Mouse (Mus musculus): ENCODE measurements around the gene Limk1. TPM values are rescaled to one million over a fixed set of nuclear protein-coding genes. Genes with fewer than 3 reads are reported as not detected.
A peak's percentile ranks its signal among the peaks of the same experiment; 100 is the strongest.
"Not testable (repeated sequence)": the region's sequence is repeated elsewhere in the genome, so short reads cannot be mapped to it uniquely, and the experiment has no call there.

Limk1 gene
- polyA plus RNA-seq, 1 experiment from 2014 or later, result 5.9 TPM

- 4% methylated on average over 14 of the region's 14 CpGs for WGBS
- Histone ChIP-seq H3K9me3 (no peaks in the 10 kb centered on the region), H3K27ac (peak overlapping the region; percentile 74), H3K4me1 (peaks cover 40% of the 10 kb centered on the region), H3K4me3 (replicated peaks) (peak overlapping the region; percentile 28), H3K9ac (no peak overlapping the region; the same call in 1 of the 2 replicates), H3K27me3 (replicated peaks) (no peaks in the 10 kb centered on the region), H3K4me2 (peak overlapping the region; percentile 53), H3K36me3 (no peaks in the 10 kb centered on the region)
- ATAC-seq (ENCODE audit: insufficient read depth, low FRiP score, low read depth), result peak; percentile 81
Measured at GRCm38 (mm10) chr5:134675956-134676759, 12.2 kb downstream of the Limk1 start.

GRCm38 (mm10) chr5:134674977-134675376 lies 13.4 kb downstream of the Limk1 start:
- no peak overlapping the region for H3K27ac ChIP-seq
- H3K36me3 ChIP-seq, result no peaks in the 10 kb centered on the region
- no peaks in the 10 kb centered on the region for H3K27me3 ChIP-seq (replicated peaks)
- ATAC-seq (ENCODE audit: insufficient read depth, low FRiP score, low read depth), result no peak
- no peak overlapping the region for H3K4me3 ChIP-seq (replicated peaks)
- peaks cover 32% of the 10 kb centered on the region for H3K4me1 ChIP-seq
- 66% methylated on average over 5 of the region's 5 CpGs for WGBS
- H3K9me3 ChIP-seq, result no peaks in the 10 kb centered on the region
- no peak overlapping the region for H3K4me2 ChIP-seq
- H3K9ac ChIP-seq, result no peak overlapping the region

GRCm38 (mm10) chr5:134672611-134673010 lies 15.8 kb downstream of the Limk1 start:
- ATAC-seq (ENCODE audit: insufficient read depth, low FRiP score, low read depth), result no peak
- Histone ChIP-seq H3K27me3 (replicated peaks) (no peaks in the 10 kb centered on the region), H3K4me3 (replicated peaks) (no peak overlapping the region), H3K27ac (no peak overlapping the region), H3K4me2 (no peak overlapping the region), H3K9ac (no peak overlapping the region), H3K9me3 (no peaks in the 10 kb centered on the region), H3K4me1 (peaks cover 19% of the 10 kb centered on the region), H3K36me3 (no peaks in the 10 kb centered on the region)
- 93% methylated on average over 6 of the region's 6 CpGs for WGBS

GRCm38 (mm10) chr5:134672198-134672516 lies 16.2 kb downstream of the Limk1 start:
- Histone ChIP-seq H3K4me3 (replicated peaks) (no peak overlapping the region), H3K9ac (no peak overlapping the region), H3K36me3 (no peaks in the 10 kb centered on the region), H3K27me3 (replicated peaks) (no peaks in the 10 kb centered on the region), H3K4me2 (no peak overlapping the region), H3K27ac (no peak overlapping the region), H3K9me3 (no peaks in the 10 kb centered on the region), H3K4me1 (peaks cover 18% of the 10 kb centered on the region)
- WGBS, result 94% methylated on average over 1 of the region's 1 CpGs
- ATAC-seq (ENCODE audit: insufficient read depth, low FRiP score, low read depth), result no peak

- Histone ChIP-seq H3K4me1 (peaks cover 12% of the 10 kb centered on the region; the same call in 1 of the 2 replicates), H3K4me2 (no peak overlapping the region), H3K36me3 (no peaks in the 10 kb centered on the region), H3K27me3 (replicated peaks) (no peaks in the 10 kb centered on the region), H3K9me3 (no peaks in the 10 kb centered on the region), H3K27ac (no peak overlapping the region), H3K4me3 (replicated peaks) (no peak overlapping the region), H3K9ac (no peak overlapping the region)
- ATAC-seq (ENCODE audit: insufficient read depth, low FRiP score, low read depth), result no peak
- 75% methylated on average over 17 of the region's 17 CpGs for WGBS
Measured at GRCm38 (mm10) chr5:134671335-134672197, 16.8 kb downstream of the Limk1 start.

GRCm38 (mm10) chr5:134669001-134669708 lies 19.2 kb downstream of the Limk1 start:
- 80% methylated on average over 20 of the region's 20 CpGs for WGBS
- H3K9me3 ChIP-seq, result no peaks in the 10 kb centered on the region
- H3K27me3 ChIP-seq (replicated peaks), result no peaks in the 10 kb centered on the region
- ATAC-seq (ENCODE audit: insufficient read depth, low FRiP score, low read depth), result no peak
- H3K9ac ChIP-seq, result no peak overlapping the region
- no peaks in the 10 kb centered on the region for H3K4me1 ChIP-seq
- no peak overlapping the region for H3K27ac ChIP-seq
- H3K4me3 ChIP-seq (replicated peaks), result no peak overlapping the region
- H3K4me2 ChIP-seq, result no peak overlapping the region
- peaks cover 7% of the 10 kb centered on the region for H3K36me3 ChIP-seq

- H3K4me3 ChIP-seq (replicated peaks), result no peak overlapping the region
- 43% methylated on average over 8 of the region's 8 CpGs for WGBS
- no peak overlapping the region for H3K9ac ChIP-seq
- ATAC-seq (ENCODE audit: insufficient read depth, low FRiP score, low read depth), result 0 out of 2 replicates have a peak, but pooled peaks have one; percentile 14
- no peaks in the 10 kb centered on the region for H3K27me3 ChIP-seq (replicated peaks)
- peaks cover 10% of the 10 kb centered on the region for H3K36me3 ChIP-seq
- H3K4me1 ChIP-seq, result no peaks in the 10 kb centered on the region
- H3K9me3 ChIP-seq, result no peaks in the 10 kb centered on the region
- H3K4me2 ChIP-seq, result no peak overlapping the region
- H3K27ac ChIP-seq, result no peak overlapping the region
Measured at GRCm38 (mm10) chr5:134668495-134668894, 19.9 kb downstream of the Limk1 start.

- H3K9ac ChIP-seq, result no peak overlapping the region
- 75% methylated on average over 4 of the region's 4 CpGs for WGBS
- no peak overlapping the region for H3K4me3 ChIP-seq (replicated peaks)
- H3K27me3 ChIP-seq (replicated peaks), result no peaks in the 10 kb centered on the region
- H3K4me1 ChIP-seq, result 0 out of 2 replicates have a peak, but pooled peaks cover 5% of the 10 kb centered on the region
- H3K27ac ChIP-seq, result no peak overlapping the region
- no peak for ATAC-seq (ENCODE audit: insufficient read depth, low FRiP score, low read depth)
- H3K9me3 ChIP-seq, result no peaks in the 10 kb centered on the region
- peaks cover 3% of the 10 kb centered on the region; the same call in 1 of the 2 replicates for H3K36me3 ChIP-seq
- no peak overlapping the region for H3K4me2 ChIP-seq
Measured at GRCm38 (mm10) chr5:134656708-134657107, 31.7 kb downstream of the Limk1 start.

GRCm38 (mm10) chr5:134652015-134652414 lies 36.4 kb downstream of the Limk1 start:
- peaks cover 3% of the 10 kb centered on the region; the same call in 1 of the 2 replicates for H3K36me3 ChIP-seq
- H3K27ac ChIP-seq, result no peak overlapping the region
- no peak overlapping the region for H3K4me2 ChIP-seq
- 0 out of 2 replicates have a peak, but pooled peaks cover 5% of the 10 kb centered on the region for H3K4me1 ChIP-seq
- H3K4me3 ChIP-seq (replicated peaks), result no peak overlapping the region
- no peaks in the 10 kb centered on the region for H3K27me3 ChIP-seq (replicated peaks)
- WGBS, result 34% methylated on average over 7 of the region's 7 CpGs
- H3K9me3 ChIP-seq, result no peaks in the 10 kb centered on the region
- ATAC-seq (ENCODE audit: insufficient read depth, low FRiP score, low read depth), result no peak
- no peak overlapping the region for H3K9ac ChIP-seq

- WGBS, result 60% methylated on average over 5 of the region's 5 CpGs
- no peak for ATAC-seq (ENCODE audit: insufficient read depth, low FRiP score, low read depth)
- no peaks in the 10 kb centered on the region for H3K27me3 ChIP-seq (replicated peaks)
Measured at GRCm38 (mm10) chr5:134650926-134651325, 37.5 kb downstream of the Limk1 start.

GRCm38 (mm10) chr5:134648976-134649375 lies 39.4 kb downstream of the Limk1 start:
- not testable (repeated sequence) for ATAC-seq (ENCODE audit: insufficient read depth, low FRiP score, low read depth); H3K4me2 ChIP-seq; H3K9me3 ChIP-seq; H3K27ac ChIP-seq; H3K27me3 ChIP-seq (replicated peaks); H3K9ac ChIP-seq; H3K36me3 ChIP-seq; H3K4me3 ChIP-seq (replicated peaks); H3K4me1 ChIP-seq
- 86% methylated on average over 4 of the region's 4 CpGs for WGBS

More at GRCm38 (mm10) chr5:134650926-134651325, 37.5 kb downstream of the Limk1 start:
- H3K4me2 ChIP-seq, result no peak overlapping the region
- H3K9ac ChIP-seq, result no peak overlapping the region
- no peak overlapping the region for H3K27ac ChIP-seq
- no peak overlapping the region for H3K4me3 ChIP-seq (replicated peaks)
- H3K4me1 ChIP-seq, result 0 out of 2 replicates have a peak, but pooled peaks cover 5% of the 10 kb centered on the region
- no peaks in the 10 kb centered on the region for H3K36me3 ChIP-seq
- H3K9me3 ChIP-seq, result no peaks in the 10 kb centered on the region

All from stomach, embryonic 15.5 days (tissue).